Mouse (Mus musculus): ENCODE data around the gene Unc45a. TPM values are rescaled to one million over a fixed set of nuclear protein-coding genes. Genes with fewer than 3 reads are reported as not detected.

Gene Unc45a
- 8.1 and 13.9 TPM in 2 replicates for total RNA-seq (2014; fragmentation: Nextera tagmentation)
- 20.2 and 22.4 TPM in 2 replicates for total RNA-seq (2017)

DNA sequence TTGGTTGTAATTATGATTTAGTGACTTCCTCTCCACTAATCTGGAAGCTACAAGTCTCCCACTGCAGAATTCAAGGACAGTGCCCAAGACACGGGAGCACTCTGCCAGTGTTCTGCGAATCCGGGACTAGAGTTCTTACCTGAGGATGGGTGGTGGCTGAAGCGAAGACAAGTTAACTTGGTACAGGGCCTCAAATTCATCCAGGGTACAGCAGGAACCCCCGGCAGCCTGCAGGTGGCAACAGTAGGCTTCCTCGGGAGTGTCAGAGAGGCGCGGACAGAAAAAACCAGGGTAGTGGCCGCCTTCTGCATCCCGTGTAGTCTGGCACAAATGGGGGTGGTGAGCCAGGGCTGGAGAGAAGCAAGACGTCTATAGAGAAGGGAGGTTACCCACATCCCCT, at the start of gene Unc45a:
Gene Unc45a (minus strand): TSS at position 213 of the 400 bp plus-strand sequence.
- peak; percentile 61 for ATAC-seq (replicated peaks; ENCODE audit: poor library complexity, severe bottlenecking)

- peak; percentile 76 for ATAC-seq (replicated peaks; ENCODE audit: poor library complexity, severe bottlenecking)
These were observed 47.1 kb upstream of the Unc45a start, which contains the start of gene Fes for GRCm38 (mm10) chr7:80387633-80388543. Gene Fes, minus strand, starts transcription at chr7:80387946.

- ATAC-seq (replicated peaks; ENCODE audit: poor library complexity, severe bottlenecking) = peak; percentile 3
These were observed 46.3 kb upstream of the Unc45a start for GRCm38 (mm10) chr7:80387033-80387632.

- ATAC-seq (replicated peaks; ENCODE audit: poor library complexity, severe bottlenecking) = peak; percentile 79
These were observed 45.6 kb upstream of the Unc45a start for GRCm38 (mm10) chr7:80386235-80386930.

GRCm38 (mm10) chr7:80382919-80383318, 42.1 kb upstream of the Unc45a start:
- ATAC-seq (replicated peaks; ENCODE audit: poor library complexity, severe bottlenecking) = no peak

- ATAC-seq (replicated peaks; ENCODE audit: poor library complexity, severe bottlenecking) = no peak
These were observed 38.7 kb upstream of the Unc45a start for GRCm38 (mm10) chr7:80379531-80379930.

- no peak for ATAC-seq (replicated peaks; ENCODE audit: poor library complexity, severe bottlenecking)
These were observed 36.7 kb upstream of the Unc45a start for GRCm38 (mm10) chr7:80377471-80377870.

- no peak for ATAC-seq (replicated peaks; ENCODE audit: poor library complexity, severe bottlenecking)
These were observed 35.4 kb upstream of the Unc45a start for GRCm38 (mm10) chr7:80376192-80376591.

DNA sequence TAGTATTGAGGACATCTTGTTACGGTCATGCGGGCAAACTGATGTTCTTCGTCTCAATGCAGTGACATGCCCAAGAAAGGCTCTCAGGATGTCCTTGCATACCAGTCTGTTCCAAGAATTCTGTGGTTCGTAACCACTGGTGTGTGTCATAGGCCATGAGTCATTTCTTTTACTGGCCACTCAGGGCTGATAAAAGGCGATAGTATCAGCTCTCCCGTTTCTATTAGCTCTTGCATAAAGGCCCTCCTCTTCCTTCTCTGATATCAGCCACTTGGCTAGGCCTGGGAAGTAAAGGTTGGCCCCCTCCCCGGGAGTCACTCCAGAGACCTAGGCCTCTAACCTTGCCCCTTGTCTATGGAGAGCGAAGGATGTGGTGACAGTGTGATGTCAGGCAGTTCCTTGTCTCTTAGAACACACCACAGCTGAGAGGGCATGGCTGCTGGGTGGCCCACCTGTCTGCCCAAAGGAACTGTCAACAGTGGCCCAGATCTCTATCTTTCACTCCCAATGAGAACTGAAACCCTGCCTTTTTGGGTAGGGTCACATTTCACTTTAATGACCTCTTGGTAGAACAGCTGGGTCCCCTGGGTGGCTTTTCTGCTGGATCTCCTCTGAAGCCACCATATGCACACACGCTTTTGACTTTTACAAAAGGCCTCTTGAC, 34.7 kb upstream of the Unc45a start:
- peak; percentile 49 for ATAC-seq (replicated peaks; ENCODE audit: poor library complexity, severe bottlenecking)

GRCm38 (mm10) chr7:80374733-80375132, 33.9 kb upstream of the Unc45a start:
- ATAC-seq (replicated peaks; ENCODE audit: poor library complexity, severe bottlenecking) = no peak

DNA sequence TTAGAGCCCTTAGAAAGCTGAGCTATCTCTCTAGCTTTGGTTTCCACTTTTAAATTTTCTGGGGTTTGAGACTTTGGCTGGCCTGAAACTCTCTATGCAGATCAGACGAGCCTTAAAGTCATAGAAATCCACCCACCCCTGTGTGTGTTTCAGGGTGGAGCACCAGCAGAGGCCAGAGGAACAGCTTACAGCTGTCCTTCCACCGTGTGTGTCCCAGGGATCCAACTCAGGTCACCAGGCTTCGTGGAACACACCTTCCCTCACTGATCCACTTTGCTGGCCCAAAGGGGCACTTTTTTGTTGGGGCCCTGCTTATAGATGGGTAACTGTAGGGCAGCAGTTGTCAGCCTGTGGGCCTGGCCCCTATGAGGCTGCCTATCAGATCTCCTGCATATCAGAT, 33.5 kb upstream of the Unc45a start:
- no peak for ATAC-seq (replicated peaks; ENCODE audit: poor library complexity, severe bottlenecking)

- peak; percentile 4; the same call in 1 of the 2 replicates for ATAC-seq (replicated peaks; ENCODE audit: poor library complexity, severe bottlenecking)
These were observed 33.0 kb upstream of the Unc45a start for GRCm38 (mm10) chr7:80373850-80374249.

- no peak for ATAC-seq (replicated peaks; ENCODE audit: poor library complexity, severe bottlenecking)
These were observed 32.5 kb upstream of the Unc45a start for GRCm38 (mm10) chr7:80373352-80373751.

DNA sequence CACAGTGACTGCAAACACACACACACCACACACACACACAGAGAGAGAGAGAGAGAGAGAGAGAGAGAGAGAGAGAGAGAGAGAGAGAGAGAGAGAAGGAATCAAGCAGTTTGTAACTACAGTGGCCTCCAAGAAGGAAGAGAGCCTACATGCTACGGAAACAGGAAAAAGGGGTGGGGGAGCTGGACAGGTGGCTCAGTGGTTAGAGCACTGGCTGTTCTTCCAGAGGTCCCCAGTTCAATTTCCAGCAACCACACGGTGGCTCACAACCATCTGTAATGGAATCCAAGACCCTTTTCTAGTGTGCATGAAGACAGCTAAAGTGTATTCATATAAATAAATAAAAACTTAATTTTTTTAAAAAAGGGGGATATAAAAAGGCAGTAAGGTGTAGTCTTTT, 31.9 kb upstream of the Unc45a start:
- no peak for ATAC-seq (replicated peaks; ENCODE audit: poor library complexity, severe bottlenecking)

GRCm38 (mm10) chr7:80372166-80372565, 31.4 kb upstream of the Unc45a start:
- no peak for ATAC-seq (replicated peaks; ENCODE audit: poor library complexity, severe bottlenecking)

DNA sequence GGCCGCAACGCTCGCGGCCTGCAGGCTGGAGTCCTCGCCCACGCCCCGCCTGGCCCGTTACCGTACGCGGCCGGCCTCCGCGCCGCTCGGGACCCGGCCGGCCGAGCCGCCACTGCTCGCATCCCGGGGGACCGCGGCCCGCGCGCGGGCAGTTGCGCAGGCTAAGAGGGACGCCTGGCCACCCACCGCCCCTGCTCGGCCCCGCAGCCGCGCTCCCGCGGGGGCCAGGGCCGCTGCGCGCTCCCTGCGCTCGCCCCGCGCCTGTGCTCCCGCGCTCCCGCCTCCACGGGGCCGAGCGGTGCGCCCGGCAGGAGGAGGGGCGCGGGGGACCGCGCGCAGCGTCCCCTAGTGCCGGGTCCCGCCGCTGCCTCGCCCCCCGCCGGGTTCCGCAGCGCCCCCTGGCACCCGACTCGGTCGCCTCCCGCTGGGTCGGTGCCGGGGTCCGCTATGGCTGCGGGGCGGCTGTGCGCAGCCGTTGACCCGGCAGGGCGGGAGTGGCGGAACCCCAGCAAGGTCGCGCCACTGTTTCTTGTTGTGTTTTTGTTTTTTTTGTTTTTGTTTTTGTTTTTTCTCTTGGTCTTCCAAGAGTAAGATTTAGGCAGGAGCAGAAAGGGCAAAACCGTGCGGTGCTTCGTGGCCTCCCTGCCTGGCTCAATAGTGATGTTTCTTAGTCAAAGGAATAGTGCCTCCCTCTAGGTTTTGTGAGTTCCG, 30.4 kb upstream of the Unc45a start, which contains the start of gene Man2a2:
Gene Man2a2 (minus strand): TSS at position 335 of the 711 bp plus-strand sequence.
- peak; percentile 41 for ATAC-seq (replicated peaks; ENCODE audit: poor library complexity, severe bottlenecking)

DNA sequence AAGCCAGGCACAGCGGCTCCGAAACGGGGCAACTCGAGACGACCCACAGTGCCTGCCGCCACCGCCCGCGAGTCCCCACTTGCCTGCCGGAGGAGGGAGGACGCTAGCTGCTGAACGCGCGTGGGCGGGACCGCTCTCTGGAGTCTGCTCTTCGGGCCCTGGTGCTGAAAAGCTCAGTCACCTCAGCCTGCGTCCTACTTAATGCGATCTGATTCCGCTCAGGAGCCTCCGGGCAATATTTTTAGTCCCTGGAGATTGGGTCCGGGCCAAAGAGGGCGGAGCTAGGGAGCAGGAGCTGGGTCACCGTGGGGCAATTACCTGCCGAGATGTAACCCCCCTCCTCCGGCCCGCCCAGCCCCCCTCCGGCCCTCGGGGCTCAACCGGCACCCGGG, 29.8 kb upstream of the Unc45a start:
- ATAC-seq (replicated peaks; ENCODE audit: poor library complexity, severe bottlenecking) = peak; percentile 15; the same call in 1 of the 2 replicates

DNA sequence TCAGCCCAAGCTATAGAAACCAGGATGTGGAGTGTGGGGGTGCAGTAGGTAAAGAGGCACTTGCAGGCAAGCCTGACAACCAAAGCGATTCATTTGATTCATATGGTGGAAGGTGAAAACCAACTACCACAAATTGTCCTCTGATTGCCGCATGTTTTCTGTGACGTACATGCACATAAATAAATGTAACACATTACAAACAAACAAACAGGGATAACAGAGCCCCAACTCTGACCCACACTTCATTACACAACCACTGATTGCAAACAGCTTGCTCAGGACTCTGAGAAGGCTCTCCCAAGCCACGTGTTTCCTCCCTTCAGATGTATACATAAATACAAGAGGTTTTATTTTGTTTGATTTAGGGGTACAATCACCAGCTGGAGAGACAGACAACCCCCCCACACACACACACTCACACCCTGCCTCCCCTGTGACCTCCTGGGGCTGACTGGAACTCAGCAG, 29.2 kb upstream of the Unc45a start:
- peak; percentile 24; the same call in 1 of the 2 replicates for ATAC-seq (replicated peaks; ENCODE audit: poor library complexity, severe bottlenecking)

DNA sequence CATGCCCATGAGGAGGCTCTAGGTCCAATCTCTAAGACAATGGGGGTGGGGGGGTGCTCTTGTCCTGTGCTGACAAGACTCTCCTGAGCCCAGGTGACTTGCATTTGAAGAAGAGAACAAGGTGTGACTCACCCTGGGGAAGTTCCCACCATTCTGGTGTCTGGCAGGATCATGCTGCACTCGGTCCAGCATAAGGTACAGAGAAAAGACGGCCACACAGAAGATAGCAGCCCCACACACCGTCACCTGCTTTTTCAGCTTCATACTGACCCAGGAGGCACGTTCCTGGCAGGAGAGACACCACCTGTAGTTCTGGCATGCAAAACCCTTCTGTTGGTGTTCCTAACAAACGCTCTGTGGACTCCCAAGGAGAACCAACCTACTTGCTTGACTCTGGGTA, 28.7 kb upstream of the Unc45a start:
- ATAC-seq (replicated peaks; ENCODE audit: poor library complexity, severe bottlenecking) = no peak; the same call in 1 of the 2 replicates

Data from granulocyte monocyte progenitor cell, adult 5-6 weeks (primary cell).